Mouse (Mus musculus) megakaryocyte, embryonic 14.5 days (primary cell): ENCODE measurements around the gene Coq8a.

Source experiments
- FLI1 ChIP-seq: IDR thresholded peaks from 2 replicates; pipeline ENCODE4 v1.6.1; 2012; ENCODE audit warnings: low read length, inconsistent platforms, mixed read lengths
- GATA1 ChIP-seq: IDR thresholded peaks from 3 replicates; pipeline ENCODE4 v1.6.1; 2012; ENCODE audit warnings: mixed read lengths, low read length, inconsistent platforms, borderline replicate concordance

- no peak for TF ChIP-seq FLI1
- no peak for TF ChIP-seq GATA1
Observed at GRCm38 (mm10) chr1:180174718-180175117, 24.7 kb downstream of the Coq8a start.
